Mouse (Mus musculus) 3134 (cell line): Measurements from ENCODE around the gene Sptbn1.
A peak's percentile ranks its signal among the peaks of the same experiment; 100 is the strongest.

Experiments used
- DNase-seq: peaks from one replicate; pipeline ENCODE4 v3.0.0-alpha.2; 2011; ENCODE audit warnings: low spot score; ENCODE audit not compliant: insufficient read length; ENCODE audit errors: extremely low read depth

Gene Sptbn1

GRCm38 (mm10) chr11:30267892-30268647 lies at the start of gene Sptbn1:
TSS of gene Sptbn1 (minus strand) at chr11:30268175.
- DNase-seq: peak; percentile 87

GRCm38 (mm10) chr11:30294279-30294678 lies 26.3 kb upstream of the Sptbn1 start:
- DNase-seq: no peak

GRCm38 (mm10) chr11:30292221-30293160 lies 24.5 kb upstream of the Sptbn1 start:
- DNase-seq: no peak

GRCm38 (mm10) chr11:30291155-30291554 lies 23.2 kb upstream of the Sptbn1 start:
- DNase-seq: peak; percentile 25

- no peak for DNase-seq
These were observed 21.8 kb upstream of the Sptbn1 start for GRCm38 (mm10) chr11:30289470-30290431.

- DNase-seq: no peak
These were observed 20.1 kb upstream of the Sptbn1 start for GRCm38 (mm10) chr11:30288075-30288474.

GRCm38 (mm10) chr11:30283710-30284109 lies 15.7 kb upstream of the Sptbn1 start:
- DNase-seq: no peak

- no peak for DNase-seq
These were observed 13.1 kb upstream of the Sptbn1 start for GRCm38 (mm10) chr11:30281096-30281495.

- peak; percentile 50 for DNase-seq
These were observed 11.3 kb upstream of the Sptbn1 start for GRCm38 (mm10) chr11:30279278-30279677.

GRCm38 (mm10) chr11:30275436-30276031 lies 7.6 kb upstream of the Sptbn1 start:
- no peak for DNase-seq

GRCm38 (mm10) chr11:30269524-30269923 lies 1.5 kb upstream of the Sptbn1 start:
- no peak for DNase-seq

- DNase-seq: no peak
These were observed 837 bp upstream of the Sptbn1 start for GRCm38 (mm10) chr11:30268648-30269375.

GRCm38 (mm10) chr11:30267036-30267891 lies 711 bp downstream of the Sptbn1 start:
- peak; percentile 83 for DNase-seq

- no peak for DNase-seq
These were observed 1.3 kb downstream of the Sptbn1 start for GRCm38 (mm10) chr11:30266691-30267035.

- DNase-seq: peak; percentile 14
These were observed 2.3 kb downstream of the Sptbn1 start for GRCm38 (mm10) chr11:30265666-30266065.

- DNase-seq: no peak
These were observed 4.3 kb downstream of the Sptbn1 start for GRCm38 (mm10) chr11:30263627-30264026.

- DNase-seq: no peak
These were observed 9.1 kb downstream of the Sptbn1 start for GRCm38 (mm10) chr11:30258739-30259350.

GRCm38 (mm10) chr11:30257812-30258211 lies 10.2 kb downstream of the Sptbn1 start:
- DNase-seq: no peak
